Mouse (Mus musculus): ENCODE measurements around the gene Dab2ip. TPM values are rescaled to one million over a fixed set of nuclear protein-coding genes. Genes with fewer than 3 reads are reported as not detected.

Dab2ip gene
- total RNA-seq, 2 experiments from 2014 or later = 0.15 TPM; not detected in 1

- ATAC-seq (replicated peaks; ENCODE audit: low FRiP score, poor library complexity, severe bottlenecking) = no peak
Observed at GRCm38 (mm10) chr2:35618981-35619380, 60.9 kb downstream of the Dab2ip start.

- ATAC-seq (replicated peaks; ENCODE audit: low FRiP score, poor library complexity, severe bottlenecking) = no peak
Observed at GRCm38 (mm10) chr2:35619532-35619931, 61.5 kb downstream of the Dab2ip start.

GRCm38 (mm10) chr2:35620364-35621224, 62.5 kb downstream of the Dab2ip start:
- no peak for ATAC-seq (replicated peaks; ENCODE audit: low FRiP score, poor library complexity, severe bottlenecking)

GRCm38 (mm10) chr2:35621225-35621519, 63.1 kb downstream of the Dab2ip start:
- no peak for ATAC-seq (replicated peaks; ENCODE audit: low FRiP score, poor library complexity, severe bottlenecking)

GRCm38 (mm10) chr2:35621796-35622195, 63.7 kb downstream of the Dab2ip start:
- no peak for ATAC-seq (replicated peaks; ENCODE audit: low FRiP score, poor library complexity, severe bottlenecking)

- ATAC-seq (replicated peaks; ENCODE audit: low FRiP score, poor library complexity, severe bottlenecking) = no peak
Observed at GRCm38 (mm10) chr2:35622261-35623103, 64.4 kb downstream of the Dab2ip start.

- no peak for ATAC-seq (replicated peaks; ENCODE audit: low FRiP score, poor library complexity, severe bottlenecking)
Observed at GRCm38 (mm10) chr2:35623104-35623377, 65.0 kb downstream of the Dab2ip start.

- ATAC-seq (replicated peaks; ENCODE audit: low FRiP score, poor library complexity, severe bottlenecking) = no peak
Observed at GRCm38 (mm10) chr2:35623431-35624148, 65.5 kb downstream of the Dab2ip start.

- no peak for ATAC-seq (replicated peaks; ENCODE audit: low FRiP score, poor library complexity, severe bottlenecking)
Observed at GRCm38 (mm10) chr2:35624380-35625006, 66.4 kb downstream of the Dab2ip start.

GRCm38 (mm10) chr2:35625007-35625380, 66.9 kb downstream of the Dab2ip start:
- ATAC-seq (replicated peaks; ENCODE audit: low FRiP score, poor library complexity, severe bottlenecking) = no peak

- ATAC-seq (replicated peaks; ENCODE audit: low FRiP score, poor library complexity, severe bottlenecking) = no peak
Observed at GRCm38 (mm10) chr2:35625526-35625925, 67.5 kb downstream of the Dab2ip start.

GRCm38 (mm10) chr2:35626181-35626727, 68.2 kb downstream of the Dab2ip start:
- no peak for ATAC-seq (replicated peaks; ENCODE audit: low FRiP score, poor library complexity, severe bottlenecking)

GRCm38 (mm10) chr2:35627298-35627898, 69.3 kb downstream of the Dab2ip start:
- ATAC-seq (replicated peaks; ENCODE audit: low FRiP score, poor library complexity, severe bottlenecking) = no peak

GRCm38 (mm10) chr2:35628052-35628451, 70.0 kb downstream of the Dab2ip start:
- no peak for ATAC-seq (replicated peaks; ENCODE audit: low FRiP score, poor library complexity, severe bottlenecking)

- ATAC-seq (replicated peaks; ENCODE audit: low FRiP score, poor library complexity, severe bottlenecking) = no peak
Observed at GRCm38 (mm10) chr2:35628656-35629055, 70.6 kb downstream of the Dab2ip start.

GRCm38 (mm10) chr2:35629126-35629525, 71.1 kb downstream of the Dab2ip start:
- ATAC-seq (replicated peaks; ENCODE audit: low FRiP score, poor library complexity, severe bottlenecking) = no peak

GRCm38 (mm10) chr2:35633392-35633791, 75.3 kb downstream of the Dab2ip start:
- ATAC-seq (replicated peaks; ENCODE audit: low FRiP score, poor library complexity, severe bottlenecking) = no peak

GRCm38 (mm10) chr2:35634963-35635362, 76.9 kb downstream of the Dab2ip start:
- ATAC-seq (replicated peaks; ENCODE audit: low FRiP score, poor library complexity, severe bottlenecking) = no peak

- no peak for ATAC-seq (replicated peaks; ENCODE audit: low FRiP score, poor library complexity, severe bottlenecking)
Observed at GRCm38 (mm10) chr2:35635541-35635940, 77.5 kb downstream of the Dab2ip start.
